Mouse (Mus musculus) CD8-positive naive resting alpha-beta T cell, adult 57 days (primary cell): Measurements from ENCODE around the gene Map1s. TPM values are rescaled to one million over a fixed set of nuclear protein-coding genes. Genes with fewer than 3 reads are reported as not detected.

Experiments
- total RNA-seq: library from RNA; stranded (reverse); gene quantifications from one replicate; pipeline ENCODE4 v1.2.4, GENCODE M21; 2023

Gene Map1s
- 62.6 TPM for total RNA-seq

DNA sequence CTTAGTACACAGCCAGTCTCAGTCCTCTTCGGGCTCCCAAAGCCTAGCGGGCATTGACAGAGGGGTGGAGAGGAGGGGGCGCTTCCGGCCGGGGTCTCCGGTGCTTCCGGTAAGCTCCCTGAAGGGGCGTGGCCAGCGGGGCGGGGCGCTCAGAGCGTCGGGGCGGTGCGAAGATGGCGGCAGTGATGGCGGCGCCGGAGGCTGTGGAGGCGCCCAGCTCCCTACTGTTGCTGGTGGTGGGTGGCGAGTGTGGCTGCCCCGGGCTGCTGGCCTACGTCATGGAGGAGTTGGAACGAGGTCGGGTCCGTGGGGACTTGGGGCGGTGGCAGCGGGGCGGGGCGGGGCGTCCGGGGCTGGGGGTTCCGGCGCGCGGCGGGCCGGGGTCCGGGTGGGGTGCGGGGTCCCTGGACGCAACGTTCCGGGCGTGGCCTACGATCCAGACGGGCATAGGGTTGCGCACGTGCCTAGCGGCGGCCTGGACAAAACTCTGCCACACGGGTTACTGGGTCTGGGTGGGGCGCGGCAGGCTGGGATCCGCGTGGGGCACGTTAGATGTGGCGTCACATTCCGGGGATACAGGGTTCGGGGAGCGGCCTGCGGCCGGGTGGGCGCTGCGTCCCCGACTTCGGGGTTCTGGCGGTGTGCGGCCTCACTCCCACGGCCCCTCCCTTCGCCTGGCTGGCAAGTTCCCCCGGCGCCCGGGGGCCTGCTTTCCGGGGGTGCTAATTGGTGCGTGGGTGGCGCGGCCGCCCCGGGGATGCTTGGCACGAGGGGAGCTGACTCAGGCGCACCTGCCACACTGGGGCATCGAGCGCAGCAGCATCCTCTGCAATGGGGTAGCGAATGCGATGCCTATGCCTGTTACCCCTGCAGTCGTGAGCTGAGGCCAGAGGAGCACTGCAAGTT is at the start of gene Map1s:
Gene Map1s, plus strand, starts transcription at position 102 of the 906 bp plus-strand sequence.

GRCm38 (mm10) chr8:70862824-70863641 is 42.7 kb upstream of the Map1s start, which contains the start of gene Kcnn1:
Kcnn1 (minus strand) TSS chr8:70863258.

GRCm38 (mm10) chr8:70873364-70873985 is 32.3 kb upstream of the Map1s start, which contains the start of gene Ccdc124:
Ccdc124 (minus strand) TSS chr8:70873935.

GRCm38 (mm10) chr8:70892022-70892895 is 13.5 kb upstream of the Map1s start, which contains the start of gene Slc5a5:
Slc5a5 (minus strand) TSS chr8:70892757.

DNA sequence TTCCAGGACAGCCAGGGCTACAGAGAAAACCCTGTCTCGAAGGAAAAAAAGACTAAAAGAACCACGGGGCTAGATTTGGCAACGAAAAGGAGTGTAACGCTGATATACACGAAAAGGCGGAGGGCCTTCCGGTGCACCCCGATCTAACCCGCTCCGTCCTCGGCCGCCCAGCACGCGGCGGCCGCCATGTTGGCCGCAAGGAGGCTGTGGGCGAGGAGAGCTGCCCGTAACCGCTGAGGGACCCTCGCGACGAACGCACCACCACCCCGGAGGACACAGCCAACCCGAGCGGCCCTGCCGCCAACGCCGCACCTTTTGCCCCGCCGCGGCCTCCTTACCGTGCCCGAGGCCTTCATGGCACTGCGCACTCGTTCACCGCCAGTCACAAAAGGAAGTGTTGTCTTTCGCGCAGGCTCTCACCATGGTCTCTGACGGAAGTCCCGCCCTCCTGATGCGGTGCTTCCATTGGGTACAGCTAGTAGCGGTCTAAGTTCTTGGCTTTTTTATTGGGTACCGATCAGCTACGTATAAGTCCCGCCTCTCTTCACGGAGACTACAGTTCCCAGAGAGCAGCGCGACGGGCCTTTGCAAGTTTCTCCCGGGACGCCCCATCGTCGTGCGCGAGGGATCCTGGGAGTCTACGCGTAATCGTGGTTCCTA is 8.6 kb upstream of the Map1s start, which contains the start of gene Rpl18a:
Gene Rpl18a, minus strand, starts transcription at position 392 of the 660 bp plus-strand sequence.

Other genes with a start within 250 kb of the Map1s start
- 2.4 TPM for gene Pgpep1, start 245.5 kb upstream of the Map1s start, total RNA-seq
- gene Lsm4, start 232.7 kb upstream of the Map1s start, total RNA-seq = 138 TPM
- 1,886 TPM for gene Jund, start 207.0 kb upstream of the Map1s start, total RNA-seq
- gene Iqcn, start 202.5 kb upstream of the Map1s start, total RNA-seq = 7.8 TPM
- gene Gm3336, start 187.4 kb upstream of the Map1s start, total RNA-seq = not detected
- gene Pde4c, start 182.2 kb upstream of the Map1s start, total RNA-seq = 0.55 TPM
- 5.1 TPM for gene Rab3a, start 151.3 kb upstream of the Map1s start, total RNA-seq
- gene Mpv17l2, start 145.0 kb upstream of the Map1s start, total RNA-seq = 23.3 TPM
- gene Pik3r2, start 129.2 kb upstream of the Map1s start, total RNA-seq = 10.3 TPM
- gene Mast3, start 100.9 kb upstream of the Map1s start, total RNA-seq = 190 TPM
- gene Il12rb1, start 97.5 kb upstream of the Map1s start, total RNA-seq = 2.8 TPM
- 30.5 TPM for gene Arrdc2, start 66.2 kb upstream of the Map1s start, total RNA-seq
- not detected for gene Kcnn1, start 42.7 kb upstream of the Map1s start, total RNA-seq
- gene Ccdc124, start 32.0 kb upstream of the Map1s start, total RNA-seq = 32.8 TPM
- not detected for gene Slc5a5, start 13.2 kb upstream of the Map1s start, total RNA-seq
- 5,616 TPM for gene Rpl18a, start 8.5 kb upstream of the Map1s start, total RNA-seq